Comparison of ENCODE assay signal across 30 mouse cellular contexts in genomic region chr6:5501551-5501950, GRCm38 (mm10). TPM values are rescaled to one million over a fixed set of nuclear protein-coding genes. Genes with fewer than 3 reads are reported as not detected.
"Had no signal": no experiment of that assay in that cellular context is flagged by ENCODE, and none has a peak within 500 bp of the region (broad histone marks: within the 10 kb centered on the region; RNA-seq: fewer than 3 reads in every experiment).

No protein-coding gene starts in this region.

- H3K4me3 ChIP-seq: heart, embryonic 12.5 days; heart, embryonic 13.5 days; heart, embryonic 15.5 days; hindbrain, embryonic 10.5 days; hindbrain, embryonic 12.5 days; hindbrain, embryonic 13.5 days; hindbrain, embryonic 15.5 days; intestine, embryonic 15.5 days; kidney, embryonic 15.5 days; layer of hippocampus, adult 2 months; left cerebral cortex, adult 2 months had no signal

- DNase-seq: heart, postnatal 10 days; heart, postnatal 14 days; heart, postnatal 36 days; heart, postnatal 4 days; kidney, adult 11 months; kidney, adult 2 months; kidney, adult 8-10 months; kidney, adult 9 months; kidney, postnatal 10 days; kidney, postnatal 14 days; kidney, postnatal 25 days; kidney, postnatal 36 days; kidney, postnatal 4 days; layer of hippocampus, adult 9-11 months; layer of hippocampus, postnatal 36 days had no signal

- H3K27ac ChIP-seq: heart, embryonic 13.5 days; heart, embryonic 15.5 days; hindbrain, embryonic 10.5 days; hindbrain, embryonic 12.5 days; hindbrain, embryonic 13.5 days; hindbrain, embryonic 14.5 days; hindbrain, embryonic 15.5 days; hindbrain, postnatal 0 days; intestine, embryonic 15.5 days; kidney, embryonic 15.5 days; kidney, postnatal 0 days; layer of hippocampus, adult 2 months; left cerebral cortex, adult 2 months had no signal

RNA-seq across cellular contexts. Expression of gene Pdk4, which starts 5.4 kb away (rescaled TPM):
- total RNA-seq: hematopoietic stem cell, adult 5-6 weeks had no signal
